Mouse (Mus musculus): Measurements from ENCODE around the gene Clk3.

Clk3 gene

GRCm38 (mm10) chr9:57770836-57771235 is 5.2 kb upstream of the Clk3 start:
- DNase-seq (ENCODE audit: low spot score in 2 of 2), result no peak

GRCm38 (mm10) chr9:57770214-57770613 is 4.6 kb upstream of the Clk3 start:
- no peak for DNase-seq (ENCODE audit: low spot score in 2 of 2)

- DNase-seq (ENCODE audit: low spot score in 2 of 2), result no peak
Measured at GRCm38 (mm10) chr9:57769539-57770069, 3.9 kb upstream of the Clk3 start.

- DNase-seq (ENCODE audit: low spot score in 2 of 2), result no peak
Measured at GRCm38 (mm10) chr9:57767231-57767630, 1.6 kb upstream of the Clk3 start.

GRCm38 (mm10) chr9:57766431-57766830 is 771 bp upstream of the Clk3 start:
- DNase-seq (ENCODE audit: low spot score in 2 of 2), result peak in 1 of 2 experiments; percentile 53

- DNase-seq (ENCODE audit: low spot score in 2 of 2), result peak; percentile 89 to 91
Measured at GRCm38 (mm10) chr9:57764974-57765363, 691 bp downstream of the Clk3 start.

GRCm38 (mm10) chr9:57764147-57764973 is 1.3 kb downstream of the Clk3 start:
- DNase-seq (ENCODE audit: low spot score in 2 of 2), result peak; percentile 80

GRCm38 (mm10) chr9:57762563-57762991 is 3.1 kb downstream of the Clk3 start:
- no peak for DNase-seq (ENCODE audit: low spot score in 2 of 2)

GRCm38 (mm10) chr9:57761563-57762551 is 3.8 kb downstream of the Clk3 start:
- DNase-seq (ENCODE audit: low spot score in 2 of 2), result no peak

- DNase-seq (ENCODE audit: low spot score in 2 of 2), result no peak
Measured at GRCm38 (mm10) chr9:57760416-57761146, 5.1 kb downstream of the Clk3 start.

GRCm38 (mm10) chr9:57759289-57759688 is 6.4 kb downstream of the Clk3 start:
- peak; percentile 73 to 78 for DNase-seq (ENCODE audit: low spot score in 2 of 2)

- no peak for DNase-seq (ENCODE audit: low spot score in 2 of 2)
Measured at GRCm38 (mm10) chr9:57758528-57758927, 7.1 kb downstream of the Clk3 start.

- DNase-seq (ENCODE audit: low spot score in 2 of 2), result no peak
Measured at GRCm38 (mm10) chr9:57757578-57757977, 8.1 kb downstream of the Clk3 start.

- no peak for DNase-seq (ENCODE audit: low spot score in 2 of 2)
Measured at GRCm38 (mm10) chr9:57750901-57751300, 14.8 kb downstream of the Clk3 start.

GRCm38 (mm10) chr9:57748831-57749230 is 16.8 kb downstream of the Clk3 start:
- DNase-seq (ENCODE audit: low spot score in 2 of 2), result no peak

GRCm38 (mm10) chr9:57748137-57748536 is 17.5 kb downstream of the Clk3 start:
- no peak for DNase-seq (ENCODE audit: low spot score in 2 of 2)

- DNase-seq (ENCODE audit: low spot score in 2 of 2), result no peak
Measured at GRCm38 (mm10) chr9:57747067-57747466, 18.6 kb downstream of the Clk3 start.

GRCm38 (mm10) chr9:57744462-57745091 is 21.1 kb downstream of the Clk3 start:
- DNase-seq (ENCODE audit: low spot score in 2 of 2), result peak in 1 of 2 experiments; percentile 72

- no peak for DNase-seq (ENCODE audit: low spot score in 2 of 2)
Measured at GRCm38 (mm10) chr9:57739863-57740262, 25.8 kb downstream of the Clk3 start.

GRCm38 (mm10) chr9:57733606-57734005 is 32.1 kb downstream of the Clk3 start:
- DNase-seq (ENCODE audit: low spot score in 2 of 2), result no peak

GRCm38 (mm10) chr9:57728312-57728711 is 37.3 kb downstream of the Clk3 start:
- DNase-seq (ENCODE audit: low spot score in 2 of 2), result no peak

Measured in right cerebral cortex, adult 2 months (tissue).